Mouse (Mus musculus): ENCODE results near the gene Skp2. TPM values are rescaled to one million over a fixed set of nuclear protein-coding genes. Genes with fewer than 3 reads are reported as not detected.
"Not testable (repeated sequence)": the region's sequence is repeated elsewhere in the genome, so short reads cannot be mapped to it uniquely, and the experiment has no call there.

Skp2 gene
- polyA plus RNA-seq (2014; fragmentation: Nextera tagmentation; extraction: Ambion mirVana), result 76.9 and 89.2 TPM in 2 replicates

DNA sequence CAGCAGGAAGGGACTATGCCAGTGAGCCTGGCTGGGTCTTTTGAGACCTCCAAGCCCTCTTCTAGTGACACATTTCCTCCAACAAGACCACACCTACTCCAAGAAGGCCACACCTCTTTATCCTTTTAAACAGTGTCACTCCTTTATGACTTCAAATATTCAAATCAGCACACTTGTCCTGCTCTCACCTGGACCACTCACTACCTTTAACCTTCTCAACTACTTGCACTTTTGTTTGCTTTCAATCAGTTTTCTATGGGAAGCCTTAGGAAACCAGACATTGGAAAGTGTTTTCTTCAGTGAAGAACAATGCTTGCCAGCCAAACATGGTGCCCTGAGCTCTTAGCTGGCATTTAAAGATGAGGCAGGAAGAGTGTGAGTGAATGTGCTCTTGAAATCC lies at the start of gene Skp2:
Gene Skp2 (minus strand): TSS at position 101 of the 400 bp plus-strand sequence.
- H3K9me3 ChIP-seq (ENCODE audit: control insufficient read depth, low read length), result no peaks in the 10 kb centered on the region
- peaks cover 66% of the 10 kb centered on the region for H3K36me3 ChIP-seq (ENCODE audit: control insufficient read depth, insufficient read depth, low read length)
- H3K27ac ChIP-seq (replicated peaks; ENCODE audit: low read depth, low read length), result no peak within 1 kb of the TSS
- ATAC-seq (ENCODE audit: low read depth) (no peak), DNase-seq (ENCODE audit: low spot score) (no peak)
- no peaks in the 10 kb centered on the region for H3K27me3 ChIP-seq (replicated peaks; ENCODE audit: control insufficient read depth, insufficient read depth, low read length)
- H3K4me3 ChIP-seq (ENCODE audit: low read depth, low read length), result no peak within 1 kb of the TSS
- H3K4me2 ChIP-seq (ENCODE audit: low read depth, low read length), result no peak within 1 kb of the TSS
- H3K4me1 ChIP-seq (ENCODE audit: control insufficient read depth, insufficient read depth, low read length), result no peaks in the 10 kb centered on the region
- H3K9ac ChIP-seq (ENCODE audit: low read depth, low read length), result no peak within 1 kb of the TSS

DNA sequence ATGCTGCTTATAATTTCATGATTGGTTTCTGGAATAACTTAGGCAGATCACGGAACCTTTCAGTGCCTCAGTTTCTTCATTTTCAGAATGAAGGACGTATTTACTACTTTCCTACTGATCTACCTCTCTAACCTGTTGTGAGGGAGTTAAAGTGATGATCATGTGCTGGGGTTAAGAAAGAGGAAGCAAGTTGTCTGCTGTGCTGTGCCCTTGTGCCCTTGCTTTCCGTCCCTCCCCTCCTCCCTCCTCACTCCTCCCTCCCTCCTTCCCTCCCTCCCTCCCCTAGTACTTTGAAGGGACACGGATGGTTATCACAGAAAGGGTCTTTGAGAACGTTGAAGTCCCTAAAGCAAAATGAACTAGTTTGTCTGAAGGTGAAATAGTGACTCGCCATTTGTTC lies 43.2 kb upstream of the Skp2 start:
- no peak overlapping the region for H3K4me3 ChIP-seq (ENCODE audit: low read depth, low read length)
- 53% methylated on average over 6 of the region's 6 CpGs for WGBS
- ATAC-seq (ENCODE audit: low read depth), result no peak
- no peaks in the 10 kb centered on the region for H3K4me1 ChIP-seq (ENCODE audit: control insufficient read depth, insufficient read depth, low read length)
- H3K9ac ChIP-seq (ENCODE audit: low read depth, low read length), result no peak overlapping the region
- no peak overlapping the region for H3K27ac ChIP-seq (replicated peaks; ENCODE audit: low read depth, low read length)
- H3K36me3 ChIP-seq (ENCODE audit: control insufficient read depth, insufficient read depth, low read length), result peaks cover 20% of the 10 kb centered on the region
- H3K4me2 ChIP-seq (ENCODE audit: low read depth, low read length), result no peak overlapping the region
- DNase-seq (ENCODE audit: low spot score), result no peak
- H3K9me3 ChIP-seq (ENCODE audit: control insufficient read depth, low read length), result no peaks in the 10 kb centered on the region
- no peaks in the 10 kb centered on the region for H3K27me3 ChIP-seq (replicated peaks; ENCODE audit: control insufficient read depth, insufficient read depth, low read length)

DNA sequence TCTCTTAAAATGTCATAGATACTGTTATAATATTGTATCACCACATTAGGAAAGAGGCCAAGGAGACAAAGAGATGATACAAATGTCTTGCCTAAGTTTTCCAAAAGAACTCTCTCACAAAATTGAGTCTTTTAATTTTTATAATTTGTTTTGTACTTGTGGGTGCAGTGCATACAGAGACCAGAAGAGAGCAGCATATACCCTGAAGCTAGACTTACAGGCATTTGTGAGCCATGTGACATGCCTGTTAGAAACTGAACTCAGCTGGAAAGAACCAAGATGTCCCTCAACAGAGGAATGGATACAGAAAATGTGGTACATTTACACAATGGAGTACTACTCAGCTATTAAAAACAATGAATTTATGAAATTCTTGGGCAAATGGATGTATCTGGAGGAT lies 37.5 kb upstream of the Skp2 start:
- not testable (repeated sequence) for DNase-seq (ENCODE audit: low spot score); ATAC-seq (ENCODE audit: low read depth); H3K9ac ChIP-seq (ENCODE audit: low read depth, low read length); H3K27me3 ChIP-seq (replicated peaks; ENCODE audit: control insufficient read depth, insufficient read depth, low read length); H3K4me3 ChIP-seq (ENCODE audit: low read depth, low read length); H3K4me2 ChIP-seq (ENCODE audit: low read depth, low read length); H3K4me1 ChIP-seq (ENCODE audit: control insufficient read depth, insufficient read depth, low read length); H3K9me3 ChIP-seq (ENCODE audit: control insufficient read depth, low read length); H3K27ac ChIP-seq (replicated peaks; ENCODE audit: low read depth, low read length)
- peaks cover 55% of the 10 kb centered on the region for H3K36me3 ChIP-seq (ENCODE audit: control insufficient read depth, insufficient read depth, low read length)

DNA sequence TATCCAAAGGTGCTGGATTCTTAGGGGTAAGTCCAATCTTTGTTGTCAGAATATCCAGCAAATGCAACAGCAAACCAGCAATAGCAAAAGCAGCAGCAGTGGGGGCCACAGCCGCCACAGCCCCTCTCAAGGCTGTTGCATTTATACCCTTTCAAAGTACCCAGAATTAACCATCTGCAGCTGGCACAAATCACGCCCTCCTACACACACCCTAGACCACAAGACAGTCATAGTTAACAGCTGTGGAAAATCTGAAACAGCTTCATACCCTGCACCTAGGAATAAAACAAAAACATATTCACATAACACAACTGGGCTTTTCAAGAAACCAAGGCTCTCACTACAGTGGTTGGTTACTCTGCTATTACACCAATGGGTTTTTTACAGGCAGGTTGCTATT lies 34.6 kb upstream of the Skp2 start:
- WGBS, result 47% methylated on average over 2 of the region's 2 CpGs
- H3K4me2 ChIP-seq (ENCODE audit: low read depth, low read length), result no peak overlapping the region
- H3K4me1 ChIP-seq (ENCODE audit: control insufficient read depth, insufficient read depth, low read length), result no peaks in the 10 kb centered on the region
- peak overlapping the region; percentile 21 for H3K27ac ChIP-seq (replicated peaks; ENCODE audit: low read depth, low read length)
- no peaks in the 10 kb centered on the region for H3K9me3 ChIP-seq (ENCODE audit: control insufficient read depth, low read length)
- peaks cover 53% of the 10 kb centered on the region for H3K36me3 ChIP-seq (ENCODE audit: control insufficient read depth, insufficient read depth, low read length)
- no peak overlapping the region for H3K4me3 ChIP-seq (ENCODE audit: low read depth, low read length)
- ATAC-seq (ENCODE audit: low read depth), result peak; percentile 53; the same call in 1 of the 2 replicates
- H3K27me3 ChIP-seq (replicated peaks; ENCODE audit: control insufficient read depth, insufficient read depth, low read length), result no peaks in the 10 kb centered on the region
- no peak overlapping the region for H3K9ac ChIP-seq (ENCODE audit: low read depth, low read length)
- DNase-seq (ENCODE audit: low spot score), result peak; percentile 28

DNA sequence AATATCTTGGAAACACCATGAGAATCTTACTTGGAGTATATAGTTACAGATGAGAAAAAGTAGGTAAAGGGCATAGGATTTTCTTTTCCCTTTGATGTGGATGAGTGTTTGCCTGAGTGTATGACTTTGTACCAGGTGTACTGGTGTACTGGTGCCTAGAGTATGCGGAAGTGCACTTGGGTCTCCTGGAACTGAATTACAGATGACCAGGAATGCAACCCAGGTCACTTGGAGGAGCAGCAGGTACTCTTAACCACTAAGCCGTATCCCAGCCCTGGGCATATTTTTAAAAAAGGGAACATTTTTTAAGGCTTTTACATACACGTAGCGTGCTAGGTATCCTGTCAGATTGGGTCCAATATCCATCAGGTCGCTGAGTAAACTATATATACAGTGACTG lies 28.8 kb upstream of the Skp2 start:
- Histone ChIP-seq H3K9me3 (ENCODE audit: control insufficient read depth, low read length) (no peaks in the 10 kb centered on the region), H3K4me2 (ENCODE audit: low read depth, low read length) (no peak overlapping the region), H3K4me1 (ENCODE audit: control insufficient read depth, insufficient read depth, low read length) (no peaks in the 10 kb centered on the region), H3K9ac (ENCODE audit: low read depth, low read length) (no peak overlapping the region), H3K4me3 (ENCODE audit: low read depth, low read length) (no peak overlapping the region), H3K27ac (replicated peaks; ENCODE audit: low read depth, low read length) (no peak overlapping the region), H3K27me3 (replicated peaks; ENCODE audit: control insufficient read depth, insufficient read depth, low read length) (no peaks in the 10 kb centered on the region), H3K36me3 (ENCODE audit: control insufficient read depth, insufficient read depth, low read length) (peaks cover 48% of the 10 kb centered on the region)
- ATAC-seq (ENCODE audit: low read depth), result no peak
- no peak for DNase-seq (ENCODE audit: low spot score)
- 95% methylated on average over 5 of the region's 5 CpGs for WGBS

DNA sequence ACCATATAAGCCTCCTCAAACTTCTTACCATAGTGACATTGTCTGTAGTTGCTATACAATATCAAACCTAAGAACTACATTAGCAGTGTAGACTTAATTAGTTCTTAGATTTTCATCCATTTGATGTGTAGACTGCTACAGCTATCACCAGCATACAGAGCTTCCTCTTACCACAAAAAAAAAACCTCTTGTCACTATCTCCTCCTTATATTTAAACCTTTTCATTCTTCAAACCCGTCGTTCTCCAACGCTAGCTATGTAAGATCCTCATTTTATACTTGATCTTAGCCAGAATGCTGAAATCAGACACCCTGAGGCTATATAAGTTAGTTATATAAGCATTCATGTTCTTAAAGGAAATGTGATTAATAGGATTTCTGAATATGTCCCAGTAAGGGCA lies 21.8 kb upstream of the Skp2 start:
- no peaks in the 10 kb centered on the region for H3K4me1 ChIP-seq (ENCODE audit: control insufficient read depth, insufficient read depth, low read length)
- no peaks in the 10 kb centered on the region for H3K27me3 ChIP-seq (replicated peaks; ENCODE audit: control insufficient read depth, insufficient read depth, low read length)
- no peak overlapping the region for H3K27ac ChIP-seq (replicated peaks; ENCODE audit: low read depth, low read length)
- DNase-seq (ENCODE audit: low spot score), result no peak
- no peaks in the 10 kb centered on the region for H3K9me3 ChIP-seq (ENCODE audit: control insufficient read depth, low read length)
- no peak overlapping the region for H3K9ac ChIP-seq (ENCODE audit: low read depth, low read length)
- WGBS, result 92% methylated on average over 3 of the region's 3 CpGs
- no peak overlapping the region for H3K4me2 ChIP-seq (ENCODE audit: low read depth, low read length)
- ATAC-seq (ENCODE audit: low read depth), result no peak
- H3K36me3 ChIP-seq (ENCODE audit: control insufficient read depth, insufficient read depth, low read length), result peaks cover 34% of the 10 kb centered on the region
- no peak overlapping the region for H3K4me3 ChIP-seq (ENCODE audit: low read depth, low read length)

DNA sequence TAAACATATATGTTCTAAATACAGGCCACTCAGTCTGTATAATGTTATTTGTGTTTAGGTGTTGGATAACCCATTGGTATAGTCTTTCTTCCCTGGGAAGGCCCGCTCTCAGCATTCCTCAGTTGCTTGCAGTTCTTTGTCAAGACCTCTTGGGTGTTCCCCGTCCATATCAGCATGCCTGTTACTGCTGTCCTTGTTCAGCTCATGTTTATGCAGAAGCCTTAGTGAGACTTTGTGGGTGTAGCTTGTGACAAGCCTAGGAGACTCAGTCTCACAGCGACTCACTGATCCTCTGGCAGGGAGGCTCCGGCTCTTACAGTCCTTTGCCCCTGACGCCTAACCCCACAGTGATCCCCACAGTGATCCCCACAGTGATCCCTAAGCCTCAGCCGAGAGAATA lies 8.9 kb upstream of the Skp2 start:
- Histone ChIP-seq H3K4me3 (ENCODE audit: low read depth, low read length) (no peak overlapping the region), H3K27me3 (replicated peaks; ENCODE audit: control insufficient read depth, insufficient read depth, low read length) (no peaks in the 10 kb centered on the region), H3K4me2 (ENCODE audit: low read depth, low read length) (no peak overlapping the region), H3K9me3 (ENCODE audit: control insufficient read depth, low read length) (no peaks in the 10 kb centered on the region), H3K27ac (replicated peaks; ENCODE audit: low read depth, low read length) (no peak overlapping the region), H3K4me1 (ENCODE audit: control insufficient read depth, insufficient read depth, low read length) (no peaks in the 10 kb centered on the region), H3K36me3 (ENCODE audit: control insufficient read depth, insufficient read depth, low read length) (peaks cover 26% of the 10 kb centered on the region; the same call in 1 of the 2 replicates), H3K9ac (ENCODE audit: low read depth, low read length) (no peak overlapping the region)
- ATAC-seq (ENCODE audit: low read depth) (no peak), DNase-seq (ENCODE audit: low spot score) (no peak)
- WGBS, result 72% methylated on average over 6 of the region's 6 CpGs

DNA sequence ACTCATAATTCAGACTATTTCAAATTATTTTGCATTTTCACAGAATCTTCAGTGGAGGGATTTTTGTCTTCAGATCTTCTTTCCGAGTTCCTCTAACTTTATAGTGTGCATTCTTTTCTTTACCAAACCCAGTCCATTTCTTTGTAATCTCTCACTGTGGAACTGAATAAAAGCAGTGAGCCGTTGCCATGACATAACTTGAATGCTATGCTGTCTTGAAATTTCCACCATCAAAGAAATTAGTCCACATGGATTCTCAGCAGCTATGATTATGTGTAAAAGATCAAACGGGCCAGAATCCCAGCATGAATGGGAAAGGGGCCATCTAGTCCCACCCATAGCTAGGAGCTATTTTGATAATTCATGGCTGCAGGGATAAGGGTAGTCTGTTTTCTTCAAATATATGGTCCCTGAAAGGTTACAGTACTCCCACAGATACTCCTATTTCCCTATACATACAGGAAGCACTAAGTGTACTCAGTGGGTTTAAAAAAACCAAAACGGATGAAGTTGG lies 7.4 kb upstream of the Skp2 start:
- H3K9me3 ChIP-seq (ENCODE audit: control insufficient read depth, low read length), result no peaks in the 10 kb centered on the region
- WGBS, result 68% methylated on average over 4 of the region's 4 CpGs
- no peak overlapping the region for H3K4me3 ChIP-seq (ENCODE audit: low read depth, low read length)
- H3K27me3 ChIP-seq (replicated peaks; ENCODE audit: control insufficient read depth, insufficient read depth, low read length), result no peaks in the 10 kb centered on the region
- peaks cover 25% of the 10 kb centered on the region for H3K36me3 ChIP-seq (ENCODE audit: control insufficient read depth, insufficient read depth, low read length)
- no peak overlapping the region for H3K27ac ChIP-seq (replicated peaks; ENCODE audit: low read depth, low read length)
- H3K4me1 ChIP-seq (ENCODE audit: control insufficient read depth, insufficient read depth, low read length), result no peaks in the 10 kb centered on the region
- H3K9ac ChIP-seq (ENCODE audit: low read depth, low read length), result no peak overlapping the region
- H3K4me2 ChIP-seq (ENCODE audit: low read depth, low read length), result no peak overlapping the region
- DNase-seq (ENCODE audit: low spot score) (no peak), ATAC-seq (ENCODE audit: low read depth) (no peak)

DNA sequence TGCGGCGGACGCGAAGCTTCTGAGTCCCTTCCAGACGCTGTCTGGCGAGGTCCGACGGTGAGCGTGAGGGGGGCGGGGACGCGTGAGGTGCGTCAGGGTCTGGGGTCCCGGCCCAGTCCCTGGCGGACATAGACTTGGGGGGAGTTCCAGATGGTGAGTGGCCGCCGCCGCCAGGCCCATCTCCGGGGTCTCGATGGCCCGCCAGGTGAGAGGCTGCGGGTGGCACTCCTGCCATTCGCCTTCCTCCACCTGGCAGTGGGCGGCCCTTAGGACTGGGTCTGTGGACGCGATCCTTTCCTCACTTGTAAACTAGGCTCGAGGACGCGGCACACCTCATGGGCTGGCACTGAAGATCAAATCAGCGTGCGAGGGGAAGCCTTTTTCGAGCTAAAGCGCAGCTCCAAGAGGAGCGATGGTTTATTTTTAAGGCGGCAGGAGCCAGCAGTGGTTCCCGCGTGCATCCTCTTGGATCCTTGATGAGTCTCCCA lies 14.5 kb downstream of the Skp2 start:
- Histone ChIP-seq H3K27ac (replicated peaks; ENCODE audit: low read depth, low read length) (peak overlapping the region; percentile 65), H3K9me3 (ENCODE audit: control insufficient read depth, low read length) (no peaks in the 10 kb centered on the region), H3K9ac (ENCODE audit: low read depth, low read length) (peak overlapping the region; percentile 78), H3K4me3 (ENCODE audit: low read depth, low read length) (peak overlapping the region; percentile 88), H3K27me3 (replicated peaks; ENCODE audit: control insufficient read depth, insufficient read depth, low read length) (no peaks in the 10 kb centered on the region), H3K36me3 (ENCODE audit: control insufficient read depth, insufficient read depth, low read length) (peaks cover 32% of the 10 kb centered on the region), H3K4me2 (ENCODE audit: low read depth, low read length) (peak overlapping the region; percentile 74), H3K4me1 (ENCODE audit: control insufficient read depth, insufficient read depth, low read length) (0 out of 2 replicates have a peak, but pooled peaks cover under 1% of the 10 kb centered on the region)
- peak; percentile 59 for DNase-seq (ENCODE audit: low spot score)
- peak; percentile 77 for ATAC-seq (ENCODE audit: low read depth)
- 0% methylated on average over 35 of the region's 37 CpGs for WGBS

Data from embryonic facial prominence, embryonic 14.5 days (tissue).